Mouse (Mus musculus): Measurements from ENCODE around the gene Dner.

The Dner gene

DNA sequence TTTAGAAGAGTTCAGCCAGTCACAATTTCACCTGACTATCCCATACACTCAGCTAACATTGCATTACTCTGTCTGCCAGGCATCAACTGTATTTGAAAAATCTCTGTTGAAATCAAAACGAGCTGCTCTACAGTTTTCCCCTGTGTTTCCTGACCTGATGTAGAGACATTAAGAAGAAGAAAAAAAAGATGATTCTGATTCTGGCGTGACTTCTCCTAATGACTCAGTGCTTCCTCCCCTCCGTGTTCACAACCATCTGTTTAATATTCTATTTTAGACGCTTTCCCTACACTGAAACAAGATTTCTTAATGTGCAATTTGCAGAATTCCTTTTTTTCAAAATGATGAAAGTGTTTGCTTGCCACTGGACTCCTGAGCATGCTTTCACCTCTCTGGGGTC is 374.7 kb downstream of the Dner start:
- DNase-seq (ENCODE audit: low spot score in 2 of 2) = no peak

Measured in spleen, postnatal 4 days (tissue).